Mouse (Mus musculus): ENCODE data around the gene Fadd. TPM values are rescaled to one million over a fixed set of nuclear protein-coding genes. Genes with fewer than 3 reads are reported as not detected.

The Fadd gene
- total RNA-seq, 2 experiments from 2014 or later = 16.6 to 16.7 TPM

DNA sequence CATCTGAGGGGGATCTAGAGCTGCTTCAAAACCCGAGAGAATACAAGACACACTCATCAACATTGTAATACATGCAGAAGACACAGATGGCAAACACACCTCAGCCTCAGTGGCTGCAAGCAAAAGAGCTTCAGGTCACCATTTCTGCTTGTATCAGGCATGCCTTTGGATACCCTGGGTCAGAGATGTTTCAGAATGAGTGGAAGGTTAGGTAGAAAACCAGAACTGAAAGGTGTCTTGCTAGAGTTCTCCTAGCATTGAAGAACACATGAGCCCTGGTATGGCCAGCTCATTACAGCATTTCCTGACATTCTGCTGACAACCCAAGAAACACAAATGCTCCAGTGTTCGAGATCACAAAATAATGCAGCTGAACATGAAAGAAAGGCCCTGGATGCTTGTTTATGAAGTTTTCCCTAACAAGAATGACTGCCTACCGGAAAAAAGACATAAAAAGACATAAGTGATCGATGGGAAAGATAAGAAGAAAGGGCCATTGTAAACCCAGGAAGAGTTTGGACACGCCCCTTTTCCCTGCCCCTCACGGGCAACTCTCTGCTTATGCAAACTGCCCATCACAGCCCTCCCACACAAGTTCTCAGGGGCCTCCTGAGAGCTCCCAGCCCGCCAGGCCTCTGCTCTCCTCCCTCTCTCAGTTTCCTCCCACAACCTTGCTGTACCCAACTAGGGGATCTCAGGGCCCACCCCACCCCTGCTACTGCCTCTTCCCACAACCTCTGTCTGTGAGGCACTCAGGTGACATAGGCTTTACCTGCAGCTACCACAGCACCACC lies 50.5 kb downstream of the Fadd start:
- no peak for DNase-seq

DNA sequence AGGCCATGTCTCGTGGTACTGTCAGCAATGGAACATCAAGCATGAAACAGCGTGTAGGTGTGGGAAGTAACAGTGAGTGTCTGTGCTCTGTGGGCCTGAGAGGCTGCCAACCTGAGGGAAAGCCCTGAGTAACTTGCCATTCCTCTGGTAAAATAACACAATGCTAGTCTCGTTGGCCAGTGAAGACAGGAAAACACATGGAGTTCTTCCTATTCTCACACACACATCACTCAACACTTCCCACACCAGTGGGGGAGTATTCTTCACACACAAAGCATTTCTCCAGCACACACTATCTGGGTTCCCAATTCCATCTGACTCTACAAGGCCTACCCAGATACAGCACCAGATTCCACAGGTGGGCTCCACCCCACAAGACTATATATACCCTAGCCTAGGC lies 52.4 kb downstream of the Fadd start:
- no peak for DNase-seq

DNA sequence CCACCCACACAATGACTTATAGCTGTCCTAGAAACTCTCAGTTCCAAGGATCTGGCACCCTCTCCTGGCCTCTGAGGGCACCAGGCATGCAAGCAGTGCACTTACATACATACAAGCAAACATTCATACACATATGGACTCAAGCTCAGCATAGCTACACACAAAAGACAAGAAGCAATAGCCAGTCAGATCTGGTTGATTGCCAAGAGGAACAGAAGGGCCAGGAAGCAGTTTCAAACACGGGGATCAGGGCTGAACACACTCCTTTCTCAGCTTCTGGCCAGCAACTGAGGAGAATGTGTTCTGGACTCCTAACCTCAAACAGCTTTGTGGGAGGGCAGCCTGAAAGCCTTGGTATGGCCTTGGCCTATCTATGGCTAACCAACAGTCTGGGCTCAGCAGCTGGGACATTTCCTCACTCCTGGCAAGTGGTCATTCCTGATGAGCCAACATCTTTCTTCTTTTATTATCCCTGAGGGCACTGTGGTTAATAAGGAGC lies 54.5 kb downstream of the Fadd start:
- DNase-seq = no peak

Other genes starting within 250 kb of the Fadd start
- gene Cttn, start 111.5 kb downstream of the Fadd start, total RNA-seq (2021) = 10 to 100 TPM; 88.0 to 93.4 TPM
- 10 to 100 TPM; 94.6 to 99.9 TPM for gene Ppfia1, start 28.7 kb downstream of the Fadd start, total RNA-seq (2021)
- 10 to 100 TPM; 12.5 to 15.9 TPM for gene Ano1, start 169.5 kb upstream of the Fadd start, total RNA-seq (2021)